Mouse (Mus musculus) bone marrow, adult 2 months (tissue): ENCODE results near the gene Pex10.

Experiments
- CTCF ChIP-seq: fragments of 200-500 bp; IDR thresholded peaks from 2 replicates; pipeline ENCODE4 v1.5.1; 2011; ENCODE audit warnings: low read length, control low read depth; ENCODE audit not compliant: control insufficient read depth, insufficient read depth
- POLR2A ChIP-seq: fragments of 200-500 bp; IDR thresholded peaks from 2 replicates; pipeline ENCODE4 v1.6.1; 2011; ENCODE audit warnings: low read depth, mild to moderate bottlenecking, control low read depth, low read length, borderline replicate concordance; ENCODE audit not compliant: control insufficient read depth

GRCm38 (mm10) chr4:155075813-155076212 lies 9.0 kb downstream of the Pex10 start:
- TF ChIP-seq CTCF (no peak), POLR2A (no peak)
